Mouse (Mus musculus) CH12.LX (cell line): Measurements from ENCODE around the gene Sbf2.

ENCODE experiments used
- CHD2 ChIP-seq: IDR thresholded peaks from 2 replicates; pipeline ENCODE4 v1.6.1; 2011; ENCODE audit warnings: low read length, improper control_type of control experiment
- CTCF ChIP-seq, 2 experiments: IDR thresholded peaks in 1 of 2; conservative IDR thresholded peaks in 1 of 2; 2 replicates each; pipeline ENCODE4 v1.5.1; 2011 to 2012; ENCODE audit warnings: low read depth in 2 of 2, low read length in 2 of 2, improper control_type of control experiment in 1 of 2, inconsistent platforms in 1 of 2, mild to moderate bottlenecking in 1 of 2, moderate library complexity in 1 of 2

DNA sequence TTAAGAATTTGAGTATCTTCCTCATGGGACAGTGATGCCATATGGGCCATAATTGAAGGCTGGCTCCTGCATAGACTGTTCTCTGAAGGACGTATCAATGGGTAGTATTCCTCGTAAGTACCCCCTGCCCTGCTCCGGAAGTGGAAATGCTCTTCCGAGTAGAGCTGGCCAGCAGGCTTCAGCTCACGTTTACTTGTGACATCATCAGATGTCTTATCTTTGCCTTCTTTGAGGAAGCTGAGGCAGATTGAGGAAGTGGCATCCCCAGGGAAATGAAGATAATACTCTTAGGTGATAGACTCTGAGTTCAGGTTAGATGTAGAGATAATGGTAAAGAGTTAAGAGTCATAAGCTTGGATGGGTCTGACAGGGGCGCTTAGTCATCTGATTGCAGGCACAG is 31.1 kb upstream of the Sbf2 start:
- TF ChIP-seq CHD2 (no peak), CTCF (conservative IDR thresholded peaks at IDR 0.05 in 1 of 2, IDR thresholded peaks at IDR 0.05 in 1 of 2; ENCODE audit: low read depth in 2 of 2, low read length in 2 of 2) (no peak)
